Mouse (Mus musculus) liver, adult 2 months (tissue): ENCODE results near the gene Sln.

Source experiments
- CTCF ChIP-seq: fragments of 200-500 bp; IDR thresholded peaks from 2 replicates; pipeline ENCODE4 v1.5.1; 2011; ENCODE audit warnings: low read depth, low read length, control low read depth
- POLR2A ChIP-seq: fragments of 200-500 bp; IDR thresholded peaks from 2 replicates; pipeline ENCODE4 v1.6.1; 2011; ENCODE audit warnings: low read length, control low read depth; ENCODE audit not compliant: insufficient read depth; ENCODE audit errors: extremely low read depth

GRCm38 (mm10) chr9:53818760-53819159, 31.2 kb upstream of the Sln start:
- peak; percentile 47; the same call in 1 of the 2 replicates for TF ChIP-seq CTCF
- no peak for TF ChIP-seq POLR2A
